Mouse (Mus musculus) kidney, adult 18-20 months (tissue): ENCODE data around the gene Vmn1r229.

ENCODE experiments used
- DNase-seq: peaks from one replicate; pipeline ENCODE4 v3.0.0; 2021

The Vmn1r229 gene

GRCm38 (mm10) chr17:20811255-20811654 lies at the start of gene Vmn1r229:
Gene Vmn1r229 (plus strand): TSS chr17:20811555.
- no peak for DNase-seq

- DNase-seq, result no peak
Observed at GRCm38 (mm10) chr17:20786057-20786456, 25.3 kb upstream of the Vmn1r229 start, which contains the start of gene Vmn1r228. Gene Vmn1r228 (minus strand): TSS chr17:20786157.

GRCm38 (mm10) chr17:20840144-20840543 lies 28.8 kb downstream of the Vmn1r229 start, which contains the start of gene Vmn1r230:
Gene Vmn1r230 (plus strand): TSS chr17:20840444.
- DNase-seq, result no peak
